In the genomic region with DNA sequence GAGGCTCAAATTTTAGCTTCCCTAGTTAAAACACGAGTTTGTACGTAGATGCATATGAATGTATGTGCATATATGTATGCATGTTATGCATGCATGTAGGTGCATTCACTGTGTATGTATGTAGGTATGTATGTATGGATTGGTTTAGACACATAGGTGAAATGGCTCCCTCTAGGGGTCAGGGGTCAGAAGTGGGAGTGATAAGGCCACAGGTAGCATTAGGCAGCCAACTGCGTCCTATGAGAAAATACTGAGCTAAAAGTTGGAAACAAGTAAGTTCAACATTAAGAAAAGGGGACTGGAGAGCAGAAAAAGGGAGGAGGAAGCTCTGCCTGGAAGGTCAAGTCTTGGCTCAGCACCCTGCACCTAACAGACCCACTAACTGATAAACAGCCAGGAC, we compare ENCODE assay signal across 8 mouse cellular contexts. TPM values are rescaled to one million over a fixed set of nuclear protein-coding genes. Genes with fewer than 3 reads are reported as not detected.
DNase-seq lines count a peak whose midpoint lies in the region; ATAC-seq and TF ChIP-seq lines count a peak whose summit lies in the region.

No protein-coding gene starts in this region.

- dilution Hi-C loops in CH12.LX (cut with MboI; ENCODE audit: extremely low pct_ligation_motif_present, extremely low pct_unique_long_range_greater_than_20kb, low sequenced_read_pairs): no loop called here

- no peak overlapping the region for H3K4me3 ChIP-seq in intestine, postnatal 0 days (ENCODE audit: low read depth, low read length)
- H3K4me3 ChIP-seq in intestine, embryonic 15.5 days (replicated peaks): no peak overlapping the region
- H3K4me3 ChIP-seq in CH12.LX (replicated peaks in 1 of 3; ENCODE audit: low read depth in 2 of 3, low read length in 2 of 3, poor library complexity in 1 of 3): no peak overlapping the region
- no peak overlapping the region for H3K4me3 ChIP-seq in embryonic facial prominence, embryonic 11.5 days (ENCODE audit: low read depth, low read length)
- H3K4me3 ChIP-seq in small intestine, adult 2 months (ENCODE audit: low read depth, low read length): no peak overlapping the region

- TF ChIP-seq CTCF in intestine, postnatal 0 days (IDR thresholded peaks at IDR 0.05; ENCODE audit: low read depth): peak; percentile 73
- peak; percentile 73 to 80 for TF ChIP-seq CTCF in CH12.LX (conservative IDR thresholded peaks at IDR 0.05 in 1 of 2, IDR thresholded peaks at IDR 0.05 in 1 of 2; ENCODE audit: low read depth in 2 of 2, low read length in 2 of 2)
- peak; percentile 55; the same call in 1 of the 2 replicates for TF ChIP-seq CTCF in small intestine, adult 2 months (IDR thresholded peaks at IDR 0.05; ENCODE audit: extremely low read depth, insufficient read length, insufficient replicate concordance, low read depth, low read length)

- peaks cover 51% of the 10 kb centered on the region for H3K36me3 ChIP-seq in intestine, postnatal 0 days (ENCODE audit: control insufficient read depth, insufficient read depth)
- H3K36me3 ChIP-seq in intestine, embryonic 15.5 days: no peaks in the 10 kb centered on the region
- H3K36me3 ChIP-seq in CH12.LX (replicated peaks in 1 of 2; ENCODE audit: control insufficient read depth in 1 of 2, insufficient read depth in 1 of 2, low read length in 1 of 2): peaks cover 24 to 79% of the 10 kb centered on the region in 2 experiments
- no peaks in the 10 kb centered on the region; the same call in 1 of the 2 replicates for H3K36me3 ChIP-seq in embryonic facial prominence, embryonic 11.5 days (replicated peaks; ENCODE audit: control insufficient read depth, insufficient read depth, low read depth, low read length)
- peaks cover 38% of the 10 kb centered on the region for H3K36me3 ChIP-seq in small intestine, adult 2 months (ENCODE audit: control insufficient read depth, insufficient read depth, low read length)

- peak; percentile 44 for DNase-seq in CH12.LX (ENCODE audit: extremely low read depth)
- peak; percentile 47 for DNase-seq in embryonic facial prominence, embryonic 11.5 days (ENCODE audit: low spot score)
- DNase-seq in right cerebral cortex, postnatal 4 days: no peak
- no peak for DNase-seq in left cerebral cortex, adult 9 months (ENCODE audit: low spot score in 2 of 2)
- DNase-seq in adrenal gland, adult 18-20 months (ENCODE audit: low spot score in 2 of 2): no peak

- H3K4me2 ChIP-seq in intestine, postnatal 0 days (replicated peaks; ENCODE audit: low read depth): no peak overlapping the region
- no peak overlapping the region for H3K4me2 ChIP-seq in intestine, embryonic 15.5 days (replicated peaks)
- H3K4me2 ChIP-seq in CH12.LX (ENCODE audit: insufficient read depth, low read depth, poor library complexity, severe bottlenecking): no peak overlapping the region
- no peak overlapping the region for H3K4me2 ChIP-seq in embryonic facial prominence, embryonic 11.5 days (ENCODE audit: low read depth, low read length)

- no peaks in the 10 kb centered on the region for H3K27me3 ChIP-seq in intestine, postnatal 0 days (replicated peaks; ENCODE audit: control insufficient read depth, insufficient read depth, low read length)
- H3K27me3 ChIP-seq in intestine, embryonic 15.5 days (replicated peaks): no peaks in the 10 kb centered on the region
- no peaks in the 10 kb centered on the region for H3K27me3 ChIP-seq in CH12.LX (replicated peaks)
- no peaks in the 10 kb centered on the region for H3K27me3 ChIP-seq in embryonic facial prominence, embryonic 11.5 days (ENCODE audit: control insufficient read depth, insufficient read depth, low read length)
- H3K27me3 ChIP-seq in small intestine, adult 2 months (ENCODE audit: control insufficient read depth, insufficient read depth, low read length): no peaks in the 10 kb centered on the region

- H3K4me1 ChIP-seq in intestine, postnatal 0 days (replicated peaks; ENCODE audit: control insufficient read depth, insufficient read depth, low read length): no peaks in the 10 kb centered on the region
- no peaks in the 10 kb centered on the region for H3K4me1 ChIP-seq in intestine, embryonic 15.5 days (replicated peaks)
- H3K4me1 ChIP-seq in CH12.LX (ENCODE audit: control insufficient read depth in 1 of 2, insufficient read depth in 2 of 2): no peaks in the 10 kb centered on the region
- no peaks in the 10 kb centered on the region for H3K4me1 ChIP-seq in embryonic facial prominence, embryonic 11.5 days (ENCODE audit: control insufficient read depth, insufficient read depth, low read length)
- H3K4me1 ChIP-seq in small intestine, adult 2 months (ENCODE audit: control insufficient read depth, insufficient read depth, insufficient read length, low read length): no peaks in the 10 kb centered on the region

- peak; percentile 58 for TF ChIP-seq RAD21 in CH12.LX (IDR thresholded peaks at IDR 0.05; ENCODE audit: low read depth, low read length)

- no peak overlapping the region for H3K27ac ChIP-seq in intestine, postnatal 0 days (ENCODE audit: low read depth, low read length)
- no peak overlapping the region for H3K27ac ChIP-seq in intestine, embryonic 15.5 days
- H3K27ac ChIP-seq in CH12.LX (ENCODE audit: insufficient read depth, low read depth): no peak overlapping the region
- no peak overlapping the region for H3K27ac ChIP-seq in embryonic facial prominence, embryonic 11.5 days (replicated peaks; ENCODE audit: low read depth, low read length)
- H3K27ac ChIP-seq in small intestine, adult 2 months (ENCODE audit: insufficient read depth, low read depth, low read length): no peak overlapping the region

- in situ Hi-C loops in CH12.LX (cut with MboI; ENCODE audit: low pct_ligation_motif_present, low pct_unique_long_range_greater_than_20kb, low sequenced_read_pairs): no loop called here

- H3K9ac ChIP-seq in intestine, postnatal 0 days (ENCODE audit: low read depth, low read length): no peak overlapping the region
- no peak overlapping the region for H3K9ac ChIP-seq in intestine, embryonic 15.5 days
- H3K9ac ChIP-seq in CH12.LX (ENCODE audit: insufficient read depth, low read depth): no peak overlapping the region
- no peak overlapping the region for H3K9ac ChIP-seq in embryonic facial prominence, embryonic 11.5 days (replicated peaks; ENCODE audit: low read length)

- no peak for TF ChIP-seq EP300 in CH12.LX (IDR thresholded peaks at IDR 0.05; ENCODE audit: low read length)

- no peak for TF ChIP-seq POLR2A in CH12.LX (IDR thresholded peaks at IDR 0.05; ENCODE audit: low read depth, low read length)
- no peak for TF ChIP-seq POLR2A in small intestine, adult 2 months (IDR thresholded peaks at IDR 0.05; ENCODE audit: low read depth, low read length)

- no peaks in the 10 kb centered on the region for H3K9me3 ChIP-seq in intestine, postnatal 0 days (ENCODE audit: control insufficient read depth)
- H3K9me3 ChIP-seq in intestine, embryonic 15.5 days: no peaks in the 10 kb centered on the region
- no peaks in the 10 kb centered on the region for H3K9me3 ChIP-seq in CH12.LX (replicated peaks; ENCODE audit: low read length)
- no peaks in the 10 kb centered on the region for H3K9me3 ChIP-seq in embryonic facial prominence, embryonic 11.5 days (replicated peaks; ENCODE audit: control insufficient read depth, low read length)

- 82% methylated on average over 3 of the region's 3 CpGs for WGBS in intestine, postnatal 0 days
- WGBS in intestine, embryonic 15.5 days: 82% methylated on average over 3 of the region's 3 CpGs
- WGBS in embryonic facial prominence, embryonic 11.5 days: 83% methylated on average over 3 of the region's 3 CpGs
- 87% methylated on average over 3 of the region's 3 CpGs for WGBS in small intestine, adult 2 months

- no peaks in the 10 kb centered on the region for H3K79me2 ChIP-seq in CH12.LX (replicated peaks; ENCODE audit: control insufficient read depth, extremely low read depth, insufficient read depth, poor library complexity, severe bottlenecking)

- ATAC-seq in intestine, postnatal 0 days: no peak
- no peak for ATAC-seq in intestine, embryonic 15.5 days
- no peak for ATAC-seq in embryonic facial prominence, embryonic 11.5 days (replicated peaks; ENCODE audit: insufficient number of reproducible peaks, low FRiP score, low TSS enrichment, low read depth)

TF ChIP-seq in CH12.LX, 34 proteins besides CTCF, POLR2A, EP300 and RAD21:
- no peak for TF ChIP-seq ZMIZ1 (IDR thresholded peaks at IDR 0.05; ENCODE audit: low read depth, low read length)
- TF ChIP-seq SMC3 (IDR thresholded peaks at IDR 0.05; ENCODE audit: low read depth, low read length): peak; percentile 65
- no peak for TF ChIP-seq JUND (conservative IDR thresholded peaks at IDR 0.05; ENCODE audit: low read depth, low read length)
- TF ChIP-seq HCFC1 (IDR thresholded peaks at IDR 0.05; ENCODE audit: low read depth, low read length): no peak

RNA-seq across cellular contexts. Expression of a gene that starts 21.4 kb away (rescaled TPM):
- 10.8 and 11.3 TPM in 2 replicates for polyA plus RNA-seq in intestine, postnatal 0 days (2015; fragmentation: Nextera tagmentation; extraction: Ambion mirVana)
- 13.2 and 14.9 TPM in 2 replicates for polyA plus RNA-seq in intestine, embryonic 15.5 days (2015; fragmentation: Nextera tagmentation; extraction: Ambion mirVana)
- total RNA-seq in CH12.LX (2012; rRNA removed) (4.7 and 6.4 TPM in 2 replicates), CH12.LX (2014; rRNA removed) (3.3 and 3.8 TPM in 2 replicates)
- polyA plus RNA-seq in CH12.LX (2012; ENCODE audit: insufficient read length, low read depth): 6.3 and 8.5 TPM in 2 replicates
- polyA plus RNA-seq in embryonic facial prominence, embryonic 11.5 days (2014; fragmentation: Nextera tagmentation; extraction: Ambion mirVana): 12.1 and 12.9 TPM in 2 replicates
- 5.6 and 12.1 TPM in 2 replicates for polyA plus RNA-seq in small intestine, adult 2 months (2012; rRNA removed)
- 10 to 100 TPM; 26.5 to 40.4 TPM for total RNA-seq in adrenal gland, adult 18-20 months (2021)

RNA-seq across cellular contexts. Expression of a gene that starts 24.0 kb away (rescaled TPM):
- polyA plus RNA-seq in intestine, postnatal 0 days (2015; fragmentation: Nextera tagmentation; extraction: Ambion mirVana): 3.4 and 3.9 TPM in 2 replicates
- polyA plus RNA-seq in intestine, embryonic 15.5 days (2015; fragmentation: Nextera tagmentation; extraction: Ambion mirVana): 13.2 and 13.9 TPM in 2 replicates
- 7.6 and 13.6 TPM in 2 replicates for total RNA-seq in CH12.LX (2012; rRNA removed)
- 8.7 and 9.6 TPM in 2 replicates for total RNA-seq in CH12.LX (2014; rRNA removed)
- polyA plus RNA-seq in CH12.LX (2012; ENCODE audit: insufficient read length, low read depth): 4.5 and 4.7 TPM in 2 replicates
- polyA plus RNA-seq in embryonic facial prominence, embryonic 11.5 days (2014; fragmentation: Nextera tagmentation; extraction: Ambion mirVana): 7.1 and 7.6 TPM in 2 replicates
- 1.1 and 1.5 TPM in 2 replicates for polyA plus RNA-seq in small intestine, adult 2 months (2012; rRNA removed)
- total RNA-seq in adrenal gland, adult 18-20 months (2021): 1 to 10 TPM; 5.1 to 6.7 TPM

RNA-seq across cellular contexts. Expression of a gene that starts 58.4 kb away (rescaled TPM):
- polyA plus RNA-seq in intestine, postnatal 0 days (2015; fragmentation: Nextera tagmentation; extraction: Ambion mirVana): 60.9 and 61.1 TPM in 2 replicates
- polyA plus RNA-seq in intestine, embryonic 15.5 days (2015; fragmentation: Nextera tagmentation; extraction: Ambion mirVana): 66.5 and 82.2 TPM in 2 replicates
- 42.0 and 48.5 TPM in 2 replicates for total RNA-seq in CH12.LX (2012; rRNA removed)
- total RNA-seq in CH12.LX (2014; rRNA removed): 51.4 and 56.3 TPM in 2 replicates
- 92.0 and 101 TPM in 2 replicates for polyA plus RNA-seq in CH12.LX (2012; ENCODE audit: insufficient read length, low read depth)
- polyA plus RNA-seq in embryonic facial prominence, embryonic 11.5 days (2014; fragmentation: Nextera tagmentation; extraction: Ambion mirVana): 87.8 and 90.2 TPM in 2 replicates
- 7.7 and 18.9 TPM in 2 replicates for polyA plus RNA-seq in small intestine, adult 2 months (2012; rRNA removed)
- 100 to 1,000 TPM in 1 of 2 experiments, 10 to 100 TPM in 1; 69.9 to 103 TPM for total RNA-seq in adrenal gland, adult 18-20 months (2021)

Comparison
In these comparisons a context has a peak if more than half of its experiments do, and no peak if none do; other contexts are left out.
1. DNase-seq: peak in CH12.LX (single experiment) and embryonic facial prominence, embryonic 11.5 days (single experiment); none in right cerebral cortex, postnatal 4 days (single experiment), left cerebral cortex, adult 9 months (0 of 2) and adrenal gland, adult 18-20 months (0 of 2).
2. Peak in every context shown above with its lines, with median percentiles within 50 percentile points of each other: CTCF ChIP-seq.